Mouse (Mus musculus) ZHBTc4 (cell line): ENCODE measurements around the gene Pou5f2.

Experiments used
- DNase-seq: peaks from one replicate; pipeline ENCODE4 v3.0.0-alpha.2; 2011; ENCODE audit warnings: low read depth, low spot score

Pou5f2 gene

DNA sequence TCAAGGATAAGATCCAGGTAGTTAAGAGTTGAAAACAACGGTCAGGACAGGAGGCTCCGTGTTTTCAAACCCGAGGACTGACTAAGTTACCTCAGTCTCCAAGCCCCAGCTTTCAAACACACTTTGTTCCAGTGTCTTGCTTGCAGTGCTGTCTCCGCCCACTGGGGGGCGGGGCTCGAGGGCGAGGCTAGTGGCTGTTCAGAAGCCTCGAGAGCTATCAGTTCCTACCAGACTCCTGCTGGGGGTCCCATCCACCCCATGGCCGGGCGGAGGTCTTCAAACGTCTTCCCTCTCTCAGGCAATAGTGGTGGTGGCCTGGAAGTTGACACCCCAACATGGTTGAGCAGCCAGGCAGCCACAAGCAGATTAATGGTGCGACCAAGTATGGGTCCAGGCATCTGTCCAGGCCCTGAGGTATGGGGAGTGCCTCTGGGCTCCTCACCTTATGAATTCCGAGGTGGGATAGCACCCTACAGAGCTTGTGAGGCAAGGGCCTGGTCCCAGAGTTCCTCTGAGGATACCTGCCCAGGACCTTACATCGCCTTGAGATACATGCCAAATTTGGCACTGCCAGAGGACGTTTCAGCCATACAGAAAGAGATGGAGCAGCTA is at the start of gene Pou5f2:
Gene Pou5f2 (plus strand): TSS at position 220 of the 612 bp plus-strand sequence.
- peak; percentile 70 for DNase-seq

DNA sequence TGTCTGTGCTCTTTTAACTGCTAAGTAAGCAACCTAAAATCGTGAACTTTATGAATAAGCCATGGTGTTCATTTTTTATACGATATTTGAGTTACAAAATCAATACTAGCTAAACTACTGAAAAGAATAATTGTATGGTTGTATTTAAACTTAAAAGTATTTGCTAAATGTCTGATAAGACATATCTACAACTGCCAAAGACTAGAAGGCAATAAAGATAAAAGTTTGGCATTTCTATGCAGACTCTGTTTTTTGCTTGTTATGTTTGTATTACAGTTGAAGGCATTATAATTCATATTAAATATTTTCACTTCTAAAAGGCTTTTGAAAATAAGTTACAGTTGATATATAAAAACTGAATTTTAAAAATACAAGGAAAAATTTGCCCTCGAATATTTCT is 48.5 kb upstream of the Pou5f2 start:
- no peak for DNase-seq

- no peak for DNase-seq
These were observed 47.6 kb upstream of the Pou5f2 start for GRCm38 (mm10) chr13:77977121-77977520.

- DNase-seq, result peak; percentile 21
These were observed 42.4 kb upstream of the Pou5f2 start for GRCm38 (mm10) chr13:77982105-77982851.

GRCm38 (mm10) chr13:77982852-77983202 is 41.9 kb upstream of the Pou5f2 start:
- no peak for DNase-seq

DNA sequence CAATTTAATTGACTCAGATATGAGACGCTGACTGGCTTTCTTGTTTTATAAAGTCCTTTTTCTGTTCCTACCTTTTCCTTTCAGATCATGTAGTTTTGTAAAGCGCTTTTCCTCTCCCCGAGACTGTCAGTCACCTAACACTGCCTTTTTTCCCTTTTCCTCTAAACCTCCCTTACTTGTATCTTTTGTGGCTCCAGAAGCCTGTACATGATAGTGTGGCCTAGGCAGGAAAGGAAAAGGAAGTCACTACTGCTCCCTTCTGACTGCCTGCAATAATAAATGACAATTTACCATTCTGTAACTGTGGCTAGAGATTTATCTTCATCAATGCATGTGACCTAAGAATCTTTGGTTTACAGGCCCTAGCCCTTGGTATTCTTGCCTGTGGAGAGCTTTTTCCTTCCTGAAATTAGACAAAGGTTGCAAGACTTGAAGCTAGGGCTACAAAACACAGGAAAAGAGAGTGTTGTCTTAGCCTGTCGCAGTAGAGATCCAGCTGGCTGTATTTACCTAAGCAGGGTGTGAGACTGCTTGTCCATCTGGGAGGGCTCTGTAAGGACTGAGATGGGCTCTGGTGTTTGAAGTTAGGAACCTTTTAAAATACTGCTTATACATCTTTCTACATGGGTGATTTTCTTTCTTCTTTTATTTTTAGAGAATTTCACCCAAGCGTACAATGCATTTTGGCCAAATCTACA is 33.4 kb upstream of the Pou5f2 start:
- no peak for DNase-seq

GRCm38 (mm10) chr13:78004649-78005048 is 20.1 kb upstream of the Pou5f2 start:
- DNase-seq, result no peak

GRCm38 (mm10) chr13:78005344-78005743 is 19.4 kb upstream of the Pou5f2 start:
- no peak for DNase-seq

- no peak for DNase-seq
These were observed 14.5 kb upstream of the Pou5f2 start for GRCm38 (mm10) chr13:78010176-78010575.

GRCm38 (mm10) chr13:78032821-78033220 is 8.1 kb downstream of the Pou5f2 start:
- DNase-seq, result no peak

DNA sequence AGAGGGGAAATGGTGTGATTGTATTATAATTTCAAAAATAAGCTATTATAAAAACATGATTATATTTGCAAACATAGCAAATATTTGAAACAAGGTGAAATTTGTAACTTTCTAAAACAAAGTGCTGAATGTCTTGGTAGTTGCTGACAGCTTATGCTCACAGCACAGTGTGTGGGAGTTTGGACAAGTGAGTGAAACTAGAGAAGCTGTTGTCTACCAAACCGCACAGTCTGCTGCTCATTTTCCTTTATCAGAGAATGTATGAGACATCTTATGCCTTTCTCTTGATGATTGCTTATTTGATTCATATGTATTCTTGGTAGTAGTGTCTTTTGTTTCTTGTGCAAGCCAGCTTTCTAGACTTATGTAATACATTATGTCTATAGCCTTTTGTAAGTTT is 12.5 kb downstream of the Pou5f2 start:
- DNase-seq, result no peak

DNA sequence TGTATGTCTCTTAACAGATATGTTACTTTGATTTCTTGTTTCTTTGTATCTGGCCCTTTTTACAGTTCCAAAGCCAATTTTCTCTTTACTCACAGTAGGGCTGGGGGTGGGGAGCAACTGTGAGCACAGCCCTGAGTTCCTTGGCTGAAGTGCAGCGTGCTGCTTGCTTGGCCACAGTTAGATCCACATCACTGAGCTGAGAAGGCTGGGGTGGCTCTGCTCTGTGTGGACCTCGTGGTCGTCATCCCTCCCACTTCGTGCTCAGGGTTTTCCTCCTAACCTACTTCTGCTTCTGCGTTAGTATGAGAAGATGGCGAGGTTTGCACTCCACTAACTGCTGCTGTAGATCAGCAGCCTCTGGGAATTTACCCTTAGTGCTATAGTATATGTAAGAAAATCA is 18.5 kb downstream of the Pou5f2 start:
- no peak for DNase-seq

GRCm38 (mm10) chr13:78045116-78045515 is 20.4 kb downstream of the Pou5f2 start:
- no peak for DNase-seq
